Mouse (Mus musculus) heart, embryonic 16.5 days (tissue): Measurements from ENCODE around the gene Hmgcll1. TPM values are rescaled to one million over a fixed set of nuclear protein-coding genes. Genes with fewer than 3 reads are reported as not detected.

Experiments used
- ATAC-seq: fragments of 200-750 bp; cut with Nextera tagmentation; replicated peaks from 2 replicates; pipeline ENCODE4 v1.8.0; 2017; ENCODE audit warnings: moderate number of reproducible peaks; ENCODE audit not compliant: insufficient read depth, low FRiP score; ENCODE audit errors: extremely low read depth
- H3K27ac ChIP-seq: fragments of 300-500 bp; sonication (generic); 2 replicates; pipeline ENCODE4 v1.5.1; 2014; ENCODE audit warnings: mild to moderate bottlenecking, low read length, control low read depth, moderate library complexity
- H3K27me3 ChIP-seq: fragments of 300-500 bp; sonication (generic); 2 replicates; pipeline ENCODE4 v1.6.1; 2014; ENCODE audit warnings: low read length, mixed read lengths; ENCODE audit not compliant: control insufficient read depth, insufficient read depth
- H3K36me3 ChIP-seq: fragments of 300-500 bp; sonication (generic); 2 replicates; pipeline ENCODE4 v1.6.1; 2014; ENCODE audit not compliant: control insufficient read depth, insufficient read depth
- H3K4me1 ChIP-seq: fragments of 300-500 bp; sonication (generic); 2 replicates; pipeline ENCODE4 v1.6.1; 2014; ENCODE audit warnings: low read length, mixed read lengths; ENCODE audit not compliant: control insufficient read depth, insufficient read depth
- H3K4me2 ChIP-seq: fragments of 300-500 bp; sonication (generic); 2 replicates; pipeline ENCODE4 v1.6.1; 2014; ENCODE audit warnings: low read depth, mild to moderate bottlenecking, control low read depth, low read length
- H3K4me3 ChIP-seq: fragments of 300-500 bp; sonication (generic); 2 replicates; pipeline ENCODE4 v1.5.1; 2014; ENCODE audit warnings: mild to moderate bottlenecking, control low read depth, low read length
- H3K9ac ChIP-seq: fragments of 300-500 bp; sonication (generic); 2 replicates; pipeline ENCODE4 v1.6.1; 2014; ENCODE audit warnings: low read length, control low read depth
- H3K9me3 ChIP-seq: fragments of 300-500 bp; sonication (generic); replicated peaks from 2 replicates; pipeline ENCODE4 v1.6.1; 2016; ENCODE audit warnings: low read length; ENCODE audit not compliant: control insufficient read depth
- WGBS: fragments of 180-500 bp; shearing (Covaris S2); extraction: QIAGEN DNeasy Blood & Tissue Kit; methylation state at CpG from one replicate; pipeline ENCODE4 v1.1.7; 2014; 5-methylcytosine and 5-hydroxymethylcytosine counted together
- polyA plus RNA-seq: library from polyadenylated mRNA; unstranded; fragments of >200 nt; fragmentation: Nextera tagmentation; extraction: Ambion mirVana; gene quantifications from 2 replicates; pipeline ENCODE4 v1.2.1, GENCODE M21; 2015

The Hmgcll1 gene
- polyA plus RNA-seq, 1 experiment from 2014 or later, result 0.75 TPM

DNA sequence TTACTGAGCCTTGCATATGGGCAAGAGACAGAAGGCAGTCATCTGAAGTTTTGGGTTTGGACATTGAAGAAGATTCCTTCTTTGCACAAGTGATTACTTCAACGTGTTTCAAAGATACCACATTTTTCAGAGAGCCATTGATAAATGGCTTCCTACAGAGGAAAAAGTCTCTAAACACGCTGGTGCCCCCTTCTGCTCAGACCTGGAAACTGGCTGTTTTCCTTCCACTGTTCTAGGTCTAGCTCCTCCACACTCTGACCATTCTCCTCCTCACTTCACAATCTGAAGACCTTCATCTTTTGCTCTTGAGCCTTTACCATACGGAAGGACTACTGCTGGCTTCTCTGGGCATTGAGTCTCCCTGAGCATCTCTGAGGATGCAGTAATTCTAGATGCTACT lies 153.7 kb downstream of the Hmgcll1 start:
- Histone ChIP-seq H3K4me3 (no peak overlapping the region), H3K27me3 (no peaks in the 10 kb centered on the region), H3K4me2 (no peak overlapping the region), H3K27ac (no peak overlapping the region), H3K9me3 (no peaks in the 10 kb centered on the region), H3K9ac (no peak overlapping the region), H3K4me1 (no peaks in the 10 kb centered on the region), H3K36me3 (no peaks in the 10 kb centered on the region)
- 32% methylated on average over 3 of the region's 3 CpGs for WGBS
- ATAC-seq, result no peak

DNA sequence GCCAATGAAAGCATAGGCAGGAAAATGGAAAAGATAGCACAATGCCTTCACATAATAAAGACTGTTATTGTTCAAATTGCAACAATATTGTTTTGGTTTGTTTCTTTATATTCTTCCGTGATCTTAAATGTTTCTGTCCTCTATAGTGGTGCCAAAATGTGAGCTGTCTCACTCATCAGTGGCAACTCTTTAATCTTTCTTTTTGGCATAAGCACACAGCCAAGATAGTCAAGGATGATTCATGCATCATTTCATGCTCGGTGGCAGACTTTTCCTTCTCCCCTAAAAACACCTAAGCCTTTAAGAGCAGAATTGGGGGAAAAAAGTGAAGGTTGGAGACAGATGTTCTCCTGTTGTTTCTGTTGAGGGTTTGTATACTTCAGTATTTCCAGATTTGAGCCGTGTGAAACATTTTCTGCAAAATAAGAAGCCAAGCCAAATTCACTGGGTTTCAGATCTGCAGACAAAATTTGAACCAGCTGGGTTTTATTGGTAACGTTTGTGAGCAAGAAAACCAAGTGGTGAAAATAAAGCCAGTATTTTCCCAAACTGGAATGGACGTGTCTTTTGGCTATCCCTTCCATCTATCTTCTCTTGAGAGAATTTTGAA lies 158.1 kb downstream of the Hmgcll1 start:
- Histone ChIP-seq H3K9me3 (no peaks in the 10 kb centered on the region), H3K4me2 (no peak overlapping the region), H3K4me3 (no peak overlapping the region), H3K27ac (no peak overlapping the region), H3K27me3 (no peaks in the 10 kb centered on the region), H3K9ac (no peak overlapping the region), H3K36me3 (no peaks in the 10 kb centered on the region), H3K4me1 (no peaks in the 10 kb centered on the region)
- no peak for ATAC-seq
- WGBS, result 60% methylated on average over 5 of the region's 5 CpGs

- no peak for ATAC-seq
- Histone ChIP-seq H3K9me3 (no peaks in the 10 kb centered on the region), H3K27me3 (no peaks in the 10 kb centered on the region), H3K36me3 (no peaks in the 10 kb centered on the region), H3K4me3 (no peak overlapping the region), H3K4me2 (no peak overlapping the region), H3K4me1 (no peaks in the 10 kb centered on the region), H3K9ac (no peak overlapping the region), H3K27ac (no peak overlapping the region)
Observed at GRCm38 (mm10) chr9:76179221-76179620, 164.6 kb downstream of the Hmgcll1 start.

Other genes starting within 250 kb of the Hmgcll1 start
- gene Bmp5, start 239.5 kb upstream of the Hmgcll1 start, polyA plus RNA-seq, result 5.3 and 7.1 TPM in 2 replicates
- gene Gfral, start 198.8 kb downstream of the Hmgcll1 start, polyA plus RNA-seq, result not detected in 2 replicates